Mouse (Mus musculus) thymus, postnatal 0 days (tissue): ENCODE measurements around the gene Bcl2l15. TPM values are rescaled to one million over a fixed set of nuclear protein-coding genes. Genes with fewer than 3 reads are reported as not detected.
"Not testable (repeated sequence)": the region's sequence is repeated elsewhere in the genome, so short reads cannot be mapped to it uniquely, and the experiment has no call there.

Source experiments
- DNase-seq: peaks from one replicate; pipeline ENCODE4 v3.0.0-alpha.2; 2015; ENCODE audit warnings: low spot score
- polyA plus RNA-seq: library from polyadenylated mRNA; unstranded; fragments of >200 nt; fragmentation: Nextera tagmentation; extraction: Ambion mirVana; gene quantifications from 2 replicates; pipeline ENCODE4 v1.2.1, GENCODE M21; 2015

The Bcl2l15 gene
- 1.1 and 2.4 TPM in 2 replicates for polyA plus RNA-seq

- no peak for DNase-seq
Observed at GRCm38 (mm10) chr3:103832426-103832825, at the start of gene Bcl2l15. Gene Bcl2l15 (plus strand): TSS chr3:103832601.

GRCm38 (mm10) chr3:103782844-103783609 is 49.4 kb upstream of the Bcl2l15 start:
- peak; percentile 22 for DNase-seq

- DNase-seq, result no peak
Observed at GRCm38 (mm10) chr3:103787225-103787624, 45.2 kb upstream of the Bcl2l15 start.

GRCm38 (mm10) chr3:103789096-103789495 is 43.3 kb upstream of the Bcl2l15 start:
- no peak for DNase-seq

- DNase-seq, result peak; percentile 71
Observed at GRCm38 (mm10) chr3:103789891-103790345, 42.5 kb upstream of the Bcl2l15 start.

GRCm38 (mm10) chr3:103790346-103791145 is 41.9 kb upstream of the Bcl2l15 start:
- DNase-seq, result peak; percentile 47

GRCm38 (mm10) chr3:103791230-103792110 is 40.9 kb upstream of the Bcl2l15 start, which contains the start of gene Hipk1:
Gene Hipk1 (minus strand): TSS chr3:103791563.
- DNase-seq, result peak; percentile 94

GRCm38 (mm10) chr3:103792111-103792406 is 40.3 kb upstream of the Bcl2l15 start:
- DNase-seq, result not testable (repeated sequence)

GRCm38 (mm10) chr3:103792566-103792965 is 39.8 kb upstream of the Bcl2l15 start:
- no peak for DNase-seq

GRCm38 (mm10) chr3:103796389-103796788 is 36.0 kb upstream of the Bcl2l15 start:
- DNase-seq, result no peak

- no peak for DNase-seq
Observed at GRCm38 (mm10) chr3:103799507-103799906, 32.9 kb upstream of the Bcl2l15 start.

- DNase-seq, result peak; percentile 71
Observed at GRCm38 (mm10) chr3:103801631-103802531, 30.5 kb upstream of the Bcl2l15 start.

GRCm38 (mm10) chr3:103802861-103803260 is 29.5 kb upstream of the Bcl2l15 start:
- DNase-seq, result peak; percentile 44

GRCm38 (mm10) chr3:103805671-103806070 is 26.7 kb upstream of the Bcl2l15 start:
- DNase-seq, result no peak

- DNase-seq, result peak; percentile 98
Observed at GRCm38 (mm10) chr3:103808891-103809798, 23.3 kb upstream of the Bcl2l15 start, which contains the start of the genes Dclre1b, Ap4b1 and Gm43064. Gene Dclre1b (minus strand): TSS chr3:103809444. Gene Ap4b1 (plus strand): TSS chr3:103809520. Gene Gm43064 (plus strand): TSS chr3:103809573.

- DNase-seq, result no peak
Observed at GRCm38 (mm10) chr3:103809799-103810150, 22.6 kb upstream of the Bcl2l15 start.

- no peak for DNase-seq
Observed at GRCm38 (mm10) chr3:103810967-103811366, 21.4 kb upstream of the Bcl2l15 start.

GRCm38 (mm10) chr3:103827548-103827947 is 4.9 kb upstream of the Bcl2l15 start:
- peak; percentile 28 for DNase-seq

- no peak for DNase-seq
Observed at GRCm38 (mm10) chr3:103829036-103829435, 3.4 kb upstream of the Bcl2l15 start.
